Mouse (Mus musculus): ENCODE results near the gene Idh1.

Idh1 gene

GRCm38 (mm10) chr1:65113536-65114172 lies 72.6 kb downstream of the Idh1 start:
- DNase-seq (ENCODE audit: low spot score in 2 of 2): no peak

DNA sequence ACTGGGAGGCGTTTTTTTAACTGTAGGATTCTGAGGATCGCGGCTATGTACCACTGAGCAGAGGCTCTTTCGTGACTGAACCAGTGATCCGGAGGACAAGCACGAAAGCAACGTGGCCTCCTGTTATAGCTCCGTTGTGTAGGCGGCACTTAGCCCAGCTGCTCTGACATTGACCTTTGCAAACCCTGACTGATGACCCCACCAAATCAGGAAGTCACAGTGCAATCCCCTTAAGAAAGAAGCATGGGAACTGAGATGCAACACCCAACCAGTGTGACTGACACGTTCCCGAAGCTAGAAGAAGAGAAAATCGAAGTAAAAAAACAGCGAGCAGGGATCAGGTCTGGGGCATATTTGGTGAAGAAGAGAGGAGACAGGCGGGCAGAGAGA lies 73.5 kb downstream of the Idh1 start:
- no peak for DNase-seq (ENCODE audit: low spot score in 2 of 2)

DNA sequence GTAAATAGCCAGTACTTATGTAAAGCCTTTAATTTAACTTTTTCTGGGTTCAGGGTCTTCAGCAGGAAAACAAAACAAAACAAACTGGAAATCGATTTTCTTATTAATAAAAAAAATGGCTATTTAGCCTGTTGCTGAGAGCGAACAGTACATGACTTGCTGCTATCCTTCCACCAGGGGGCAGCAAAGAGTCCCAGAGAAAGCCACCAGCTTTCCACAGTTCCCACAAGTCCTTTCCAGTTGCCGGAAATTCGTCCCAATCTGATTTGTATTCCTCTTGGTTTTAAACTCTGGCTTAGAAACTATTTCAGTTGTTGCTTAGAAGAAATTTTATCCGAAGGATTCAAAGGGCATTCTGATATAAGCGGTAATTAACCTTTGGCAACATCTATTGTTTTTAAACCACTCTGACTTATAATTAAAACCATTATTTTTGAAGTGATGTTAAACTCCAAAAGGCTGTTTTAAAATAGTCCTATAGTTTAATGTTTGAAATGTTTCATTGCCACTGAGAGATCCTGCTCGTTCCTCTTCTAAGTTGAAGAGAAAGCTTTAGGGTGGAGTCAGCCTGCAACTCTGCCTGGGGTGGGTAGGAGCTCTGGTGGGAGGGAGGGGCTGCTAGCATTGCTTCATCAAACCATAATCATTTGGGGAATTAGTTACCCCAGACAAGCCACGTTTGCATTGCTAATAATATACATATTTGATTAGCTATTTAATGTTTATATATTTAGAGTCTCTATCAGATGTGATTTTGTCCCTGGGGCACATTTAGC lies 74.1 kb downstream of the Idh1 start:
- peak; percentile 64 to 70 for DNase-seq (ENCODE audit: low spot score in 2 of 2)

- DNase-seq (ENCODE audit: low spot score in 2 of 2): no peak
Observed at GRCm38 (mm10) chr1:65109756-65110435, 76.4 kb downstream of the Idh1 start.

GRCm38 (mm10) chr1:65109196-65109595 lies 77.1 kb downstream of the Idh1 start:
- DNase-seq (ENCODE audit: low spot score in 2 of 2): no peak
